Mouse (Mus musculus): ENCODE measurements around the gene Xirp1.

Gene Xirp1

DNA sequence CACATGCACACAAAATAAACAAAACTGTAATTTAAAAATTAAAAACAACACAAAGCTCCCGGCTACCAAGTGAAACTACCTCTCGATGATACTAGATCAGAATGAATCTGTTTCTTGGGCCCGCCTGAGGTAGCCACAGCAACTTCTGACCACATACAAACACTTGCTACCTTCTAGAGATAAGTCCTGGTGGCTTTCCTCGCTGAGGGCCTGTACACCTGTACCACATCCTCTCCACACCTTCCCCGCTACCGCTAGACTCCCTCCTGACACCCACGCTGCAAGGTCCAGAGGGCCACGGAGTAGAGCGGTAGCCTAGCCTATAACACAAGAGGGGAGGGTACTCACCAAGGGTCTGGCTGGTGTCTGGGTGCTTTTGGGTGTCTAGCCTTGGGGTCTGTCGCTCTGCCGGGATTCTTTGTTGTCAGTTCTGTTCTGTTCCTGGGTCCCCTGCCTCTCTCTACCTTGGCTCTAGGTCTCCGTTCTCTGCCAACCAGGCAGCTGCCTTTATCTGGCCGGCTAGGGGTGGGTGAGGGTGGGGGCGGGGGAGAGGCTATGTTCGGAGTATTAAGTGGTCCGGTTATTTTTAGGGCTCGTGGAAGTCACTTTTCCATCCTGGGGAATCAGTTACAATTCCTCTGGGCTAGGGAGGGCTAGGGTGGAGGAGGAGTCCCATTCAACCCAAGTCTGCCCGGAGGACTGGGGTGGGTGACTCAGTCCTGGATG is at the start of gene Xirp1:
TSS of gene Xirp1 (minus strand) at position 513 of the 726 bp plus-strand sequence.
- no peak for DNase-seq (ENCODE audit: low read depth, low spot score)

GRCm38 (mm10) chr9:120073169-120073568 is 49.8 kb upstream of the Xirp1 start:
- DNase-seq (ENCODE audit: low read depth, low spot score): peak; percentile 76

DNA sequence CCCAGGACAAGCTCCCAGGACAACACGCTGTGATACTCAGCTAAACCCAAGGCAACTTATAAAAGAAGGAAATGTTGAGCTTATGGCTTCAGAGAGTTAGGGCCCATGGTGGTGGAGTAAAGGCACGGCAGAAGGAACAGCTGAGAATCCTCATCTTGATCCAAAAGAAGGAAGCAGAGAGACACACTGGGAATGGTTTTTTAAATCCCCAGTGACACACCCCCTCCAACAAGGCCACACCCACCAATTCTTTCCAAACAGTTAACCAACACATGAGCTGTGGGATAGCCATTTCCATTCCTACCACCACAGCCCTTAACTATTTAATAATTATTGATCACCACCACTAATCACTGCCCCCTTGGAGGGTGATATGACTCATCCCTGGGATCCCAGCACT is 47.9 kb upstream of the Xirp1 start:
- no peak for DNase-seq (ENCODE audit: low read depth, low spot score)

DNA sequence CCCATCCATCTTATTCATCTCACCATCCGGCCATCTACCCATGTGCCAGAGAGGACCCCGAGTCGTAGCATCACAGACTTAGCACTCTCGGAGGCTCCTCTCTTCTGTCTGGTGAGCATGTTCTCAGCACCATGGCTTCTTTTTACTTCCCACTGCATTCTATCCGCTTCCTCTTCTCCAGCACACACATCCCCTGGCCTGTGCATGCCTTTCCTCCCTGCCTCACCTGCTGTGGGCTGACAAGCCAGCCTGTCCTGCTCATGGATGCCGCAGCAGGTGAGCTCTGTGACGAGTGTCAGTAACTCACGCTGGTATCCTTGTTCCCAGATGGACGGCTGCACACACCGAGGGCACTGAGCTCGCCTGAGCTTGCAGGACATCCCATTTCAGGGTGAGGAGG is 46.4 kb upstream of the Xirp1 start, which contains the start of gene Cx3cr1:
TSS of gene Cx3cr1 (minus strand) at position 101 of the 400 bp plus-strand sequence.
- no peak for DNase-seq (ENCODE audit: low read depth, low spot score)

DNA sequence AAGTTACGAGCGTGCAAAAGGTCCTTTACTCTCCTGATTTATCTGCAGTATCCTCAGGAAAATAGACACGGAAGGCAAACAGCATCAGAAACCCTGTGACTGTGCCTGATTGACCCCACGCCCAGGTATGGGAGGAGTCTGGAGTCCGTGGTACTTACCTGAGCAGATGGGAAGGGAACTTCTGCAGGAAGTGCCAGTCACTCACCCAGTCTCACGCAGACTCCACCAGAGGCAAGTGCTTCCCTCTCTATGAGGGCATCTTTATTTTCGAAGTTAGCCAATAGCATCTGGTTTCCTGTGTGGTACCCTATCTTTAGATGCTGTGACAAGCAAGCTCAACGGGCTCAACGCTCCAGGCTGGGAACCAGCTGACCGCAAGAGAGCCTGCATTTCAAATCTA is 44.6 kb upstream of the Xirp1 start:
- DNase-seq (ENCODE audit: low read depth, low spot score): peak; percentile 39

DNA sequence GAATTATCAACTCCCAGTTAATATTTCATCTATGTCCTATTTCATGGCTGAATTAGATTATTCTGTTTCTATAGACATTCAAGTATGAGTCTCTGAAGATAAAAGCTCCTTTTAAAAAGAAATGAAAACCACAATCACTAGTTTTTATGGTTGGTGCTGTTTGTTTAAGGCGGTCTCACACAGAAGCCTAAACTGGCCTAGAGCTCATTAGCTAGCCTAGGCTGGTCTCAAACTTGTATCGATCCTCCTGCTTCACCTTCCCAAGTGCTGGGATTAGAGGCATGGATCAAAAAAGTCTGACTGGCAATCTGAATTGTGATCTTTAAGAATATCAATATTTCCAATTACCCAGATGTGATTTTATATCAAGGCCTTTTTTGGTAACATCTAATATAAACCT is 44.2 kb upstream of the Xirp1 start:
- no peak for DNase-seq (ENCODE audit: low read depth, low spot score)

- no peak for DNase-seq (ENCODE audit: low read depth, low spot score)
Measured at GRCm38 (mm10) chr9:120064317-120064716, 40.9 kb upstream of the Xirp1 start.

GRCm38 (mm10) chr9:120058730-120059129 is 35.3 kb upstream of the Xirp1 start:
- no peak for DNase-seq (ENCODE audit: low read depth, low spot score)

- DNase-seq (ENCODE audit: low read depth, low spot score): peak; percentile 68
Measured at GRCm38 (mm10) chr9:120056201-120056600, 32.8 kb upstream of the Xirp1 start.

- DNase-seq (ENCODE audit: low read depth, low spot score): peak; percentile 89
Measured at GRCm38 (mm10) chr9:120054545-120055277, 31.3 kb upstream of the Xirp1 start.

DNA sequence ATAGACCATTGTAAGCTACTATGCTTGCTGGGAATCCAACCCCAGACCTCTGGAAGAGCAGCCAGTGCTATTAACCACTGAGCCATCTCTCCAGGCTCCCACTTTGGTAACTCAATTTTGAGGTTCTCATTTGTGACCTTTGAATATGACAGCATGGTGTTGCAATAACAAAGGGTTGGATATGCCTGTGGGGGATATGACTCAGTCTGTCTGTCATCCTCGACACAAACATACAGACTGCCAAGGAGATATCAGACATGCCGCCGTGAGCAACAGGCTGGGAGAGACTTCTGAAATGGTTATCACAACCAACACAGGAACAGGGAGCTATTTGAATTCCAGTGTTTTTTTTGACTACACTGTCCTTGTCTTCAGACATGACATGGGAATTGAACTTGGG is 26.0 kb upstream of the Xirp1 start:
- DNase-seq (ENCODE audit: low read depth, low spot score): no peak

- no peak for DNase-seq (ENCODE audit: low read depth, low spot score)
Measured at GRCm38 (mm10) chr9:120048495-120048894, 25.1 kb upstream of the Xirp1 start.

GRCm38 (mm10) chr9:120043115-120043514 is 19.7 kb upstream of the Xirp1 start:
- DNase-seq (ENCODE audit: low read depth, low spot score): no peak

GRCm38 (mm10) chr9:120037414-120037813 is 14.0 kb upstream of the Xirp1 start:
- no peak for DNase-seq (ENCODE audit: low read depth, low spot score)

DNA sequence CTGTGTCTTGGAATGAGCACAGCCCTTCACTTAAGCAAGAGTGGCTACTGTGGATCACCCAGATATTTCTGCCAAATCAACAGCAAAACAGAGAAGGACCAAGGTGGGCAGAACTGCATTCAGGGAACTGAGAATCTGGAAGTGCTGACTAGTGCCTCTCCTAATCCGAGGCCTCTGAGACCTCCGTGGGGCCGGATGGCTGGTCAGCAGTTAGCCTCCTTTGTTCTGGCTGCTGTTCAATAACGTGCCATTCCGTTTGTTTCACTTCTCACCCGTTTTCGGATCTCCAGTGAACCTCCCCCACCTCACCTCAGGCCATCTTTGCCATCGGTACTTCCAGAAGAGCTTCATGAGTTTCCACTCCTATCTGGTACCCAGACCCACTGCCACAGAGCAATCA is 11.0 kb upstream of the Xirp1 start:
- no peak for DNase-seq (ENCODE audit: low read depth, low spot score)

GRCm38 (mm10) chr9:120032710-120033109 is 9.3 kb upstream of the Xirp1 start:
- DNase-seq (ENCODE audit: low read depth, low spot score): no peak

GRCm38 (mm10) chr9:120030421-120030820 is 7.0 kb upstream of the Xirp1 start:
- DNase-seq (ENCODE audit: low read depth, low spot score): peak; percentile 86

GRCm38 (mm10) chr9:120029880-120030279 is 6.5 kb upstream of the Xirp1 start:
- DNase-seq (ENCODE audit: low read depth, low spot score): peak; percentile 69

DNA sequence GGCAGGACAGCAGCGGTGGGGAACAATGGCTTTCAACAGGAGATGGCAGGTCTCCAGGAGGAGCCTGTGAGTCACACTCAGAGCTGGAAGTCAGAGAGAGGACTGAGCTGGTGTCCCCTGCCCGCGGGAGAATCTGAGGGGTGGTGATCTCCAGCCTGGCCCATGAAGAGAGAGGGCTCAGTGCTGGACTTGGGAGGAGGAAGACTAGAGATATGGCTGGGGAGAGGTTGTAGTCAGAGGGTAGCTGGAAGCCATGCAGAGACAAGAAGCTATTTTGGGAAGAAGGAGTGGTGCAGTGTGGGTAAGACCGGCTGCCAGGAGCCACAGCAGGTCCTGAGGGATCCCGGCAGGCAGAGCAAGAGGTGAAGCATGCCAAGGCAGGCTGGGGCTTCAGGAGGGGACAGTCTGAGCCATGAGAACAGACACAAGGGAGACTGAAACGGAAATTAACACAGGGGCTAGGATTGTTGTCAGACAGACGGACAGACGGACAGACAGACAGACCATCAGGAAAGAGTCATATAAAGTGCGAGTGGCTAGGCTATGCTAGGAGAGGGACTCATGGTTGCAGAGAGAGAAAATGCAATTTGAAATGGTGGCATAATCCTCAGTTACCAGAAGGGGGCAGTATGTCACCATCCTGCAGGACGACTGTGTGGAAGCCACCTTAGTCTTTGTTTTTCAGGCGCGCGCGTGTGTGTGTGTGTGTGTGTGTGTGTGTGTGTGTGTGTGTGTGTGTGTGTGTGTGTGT is 4.2 kb upstream of the Xirp1 start:
- peak; percentile 91 for DNase-seq (ENCODE audit: low read depth, low spot score)

DNA sequence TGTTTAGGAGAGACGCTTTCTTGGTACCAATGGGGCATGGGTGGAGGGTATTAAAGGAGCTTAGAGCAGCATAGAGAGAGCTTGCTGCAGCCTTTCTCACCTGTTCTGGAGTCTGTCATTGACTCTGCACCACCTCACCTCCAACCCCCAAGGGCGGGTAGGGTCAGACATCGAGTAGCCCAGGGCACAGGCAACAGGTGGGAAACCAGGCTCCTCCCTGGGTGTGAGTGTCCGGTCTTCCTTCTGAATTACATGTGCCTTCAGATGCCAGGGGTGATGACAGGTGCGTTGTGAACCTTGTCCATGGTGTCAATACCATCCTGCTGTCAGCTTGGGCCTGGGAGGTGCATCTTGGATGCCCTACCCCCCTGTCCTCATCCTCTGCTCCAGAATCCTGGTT is 1.2 kb upstream of the Xirp1 start:
- no peak for DNase-seq (ENCODE audit: low read depth, low spot score)

DNA sequence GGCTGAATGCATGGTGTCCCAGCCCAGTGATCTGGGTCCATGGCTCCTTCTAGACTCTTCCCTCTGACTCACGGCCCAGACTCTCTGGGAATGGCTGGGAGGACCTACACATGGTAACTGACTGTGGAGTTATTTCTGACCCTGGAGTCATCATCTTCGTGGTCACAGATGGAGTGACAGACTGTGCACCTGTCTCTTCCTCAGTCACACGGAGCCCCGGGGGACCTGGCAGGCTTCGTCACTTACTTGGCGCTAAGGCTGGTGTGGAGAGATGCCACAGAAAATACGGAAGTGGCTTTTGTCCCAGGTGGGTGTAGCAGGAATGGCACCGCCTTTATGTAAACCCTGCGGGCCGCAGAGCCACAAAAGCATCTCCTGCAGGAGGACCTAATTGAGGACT is 773 bp upstream of the Xirp1 start:
- DNase-seq (ENCODE audit: low read depth, low spot score): no peak

GRCm38 (mm10) chr9:120021164-120021563 is 2.2 kb downstream of the Xirp1 start:
- DNase-seq (ENCODE audit: low read depth, low spot score): no peak
